Mouse (Mus musculus) heart, adult 2 months (tissue): ENCODE data around the gene Gcc2.
"Not testable (repeated sequence)": the region's sequence is repeated elsewhere in the genome, so short reads cannot be mapped to it uniquely, and the experiment has no call there.

Experiments
- CTCF ChIP-seq: fragments of 200-600 bp; IDR thresholded peaks from 2 replicates; pipeline ENCODE4 v1.8.1; 2022; ENCODE audit warnings: antibody characterized with exemption, mild to moderate bottlenecking, moderate library complexity
- EP300 ChIP-seq: fragments of 200-500 bp; IDR thresholded peaks from 2 replicates; pipeline ENCODE4 v1.6.1; 2011; ENCODE audit warnings: low read depth, low read length, control low read depth; ENCODE audit not compliant: insufficient read depth
- POLR2A ChIP-seq: fragments of 200-500 bp; IDR thresholded peaks from 2 replicates; pipeline ENCODE4 v1.6.1; 2011; ENCODE audit warnings: mild to moderate bottlenecking, low read depth, low read length, control low read depth; ENCODE audit not compliant: insufficient read depth

DNA sequence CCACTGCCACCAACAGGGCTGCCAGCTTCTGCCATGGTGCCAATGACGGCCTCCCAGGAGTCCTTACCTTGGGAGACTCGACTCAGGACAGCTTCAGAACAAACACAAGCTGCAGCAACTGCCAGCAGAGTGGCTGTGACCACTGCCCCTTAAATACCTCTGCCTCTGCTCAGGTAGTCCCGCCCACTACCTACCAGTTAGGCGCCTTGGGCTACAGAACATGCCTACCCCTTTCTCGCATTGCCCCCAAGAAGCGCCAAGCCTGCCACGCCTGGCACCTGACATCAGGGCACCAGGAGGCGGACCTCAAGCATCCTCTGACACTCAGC is 22.7 kb upstream of the Gcc2 start, which contains the start of gene Duxf3:
- not testable (repeated sequence) for TF ChIP-seq POLR2A, CTCF, EP300
